Mouse (Mus musculus): ENCODE results near the gene Fkbpl.
A peak's percentile ranks its signal among the peaks of the same experiment; 100 is the strongest.

Gene Fkbpl

GRCm38 (mm10) chr17:34627093-34627942 lies 17.2 kb upstream of the Fkbpl start:
- DNase-seq: peak; percentile 93

- DNase-seq: no peak
These were observed 16.5 kb upstream of the Fkbpl start, which contains the start of gene Ppt2 for GRCm38 (mm10) chr17:34627943-34628643. TSS of gene Ppt2 (minus strand) at chr17:34628510.

- DNase-seq: no peak
These were observed 16.0 kb upstream of the Fkbpl start for GRCm38 (mm10) chr17:34628644-34628967.

GRCm38 (mm10) chr17:34629221-34629751 lies 15.3 kb upstream of the Fkbpl start, which contains the start of gene Prrt1:
TSS of gene Prrt1 (plus strand) at chr17:34629533.
- peak; percentile 77 for DNase-seq

GRCm38 (mm10) chr17:34629796-34630603 lies 14.6 kb upstream of the Fkbpl start:
- no peak for DNase-seq

GRCm38 (mm10) chr17:34630761-34631301 lies 13.7 kb upstream of the Fkbpl start:
- DNase-seq: no peak

- no peak for DNase-seq
These were observed 12.9 kb upstream of the Fkbpl start for GRCm38 (mm10) chr17:34631647-34632046.

- DNase-seq: peak; percentile 63
These were observed 12.3 kb upstream of the Fkbpl start for GRCm38 (mm10) chr17:34632261-34632691.

GRCm38 (mm10) chr17:34635671-34636070 lies 8.9 kb upstream of the Fkbpl start:
- DNase-seq: no peak

- no peak for DNase-seq
These were observed 7.1 kb upstream of the Fkbpl start for GRCm38 (mm10) chr17:34637459-34637858.

- no peak for DNase-seq
These were observed 4.9 kb upstream of the Fkbpl start for GRCm38 (mm10) chr17:34639461-34640255.

- DNase-seq: peak; percentile 74
These were observed 3.6 kb upstream of the Fkbpl start for GRCm38 (mm10) chr17:34640778-34641601.

GRCm38 (mm10) chr17:34641945-34642344 lies 2.6 kb upstream of the Fkbpl start:
- DNase-seq: no peak

- DNase-seq: no peak
These were observed 1.2 kb upstream of the Fkbpl start for GRCm38 (mm10) chr17:34643379-34643778.

- DNase-seq: no peak
These were observed 620 bp upstream of the Fkbpl start for GRCm38 (mm10) chr17:34643944-34644343.

- no peak for DNase-seq
These were observed 779 bp downstream of the Fkbpl start for GRCm38 (mm10) chr17:34645256-34645829.

- DNase-seq: no peak
These were observed 1.4 kb downstream of the Fkbpl start for GRCm38 (mm10) chr17:34645831-34646511.

GRCm38 (mm10) chr17:34646906-34647787 lies 2.6 kb downstream of the Fkbpl start, which contains the start of gene Atf6b:
TSS of gene Atf6b (plus strand) at chr17:34647146.
- DNase-seq: peak; percentile 97
